Mouse (Mus musculus) T-cell, adult 2 months (primary cell): ENCODE measurements around the gene C2cd3.
A peak's percentile ranks its signal among the peaks of the same experiment; 100 is the strongest.

ENCODE experiments used
- DNase-seq: peaks from one replicate; pipeline ENCODE4 v3.0.0; 2022; ENCODE audit warnings: low spot score

Gene C2cd3

GRCm38 (mm10) chr7:100371495-100372451, at the start of gene C2cd3, which contains the start of gene Ppme1:
C2cd3 (plus strand) TSS chr7:100372233.
Ppme1 (minus strand) TSS chr7:100372307.
- DNase-seq, result peak; percentile 98

GRCm38 (mm10) chr7:100323721-100324120, 48.3 kb upstream of the C2cd3 start:
- no peak for DNase-seq

GRCm38 (mm10) chr7:100325482-100325881, 46.6 kb upstream of the C2cd3 start:
- DNase-seq, result peak; percentile 8

GRCm38 (mm10) chr7:100327514-100327913, 44.5 kb upstream of the C2cd3 start:
- DNase-seq, result no peak

- DNase-seq, result no peak
Measured at GRCm38 (mm10) chr7:100328636-100329035, 43.4 kb upstream of the C2cd3 start.

GRCm38 (mm10) chr7:100331269-100331668, 40.8 kb upstream of the C2cd3 start:
- no peak for DNase-seq

GRCm38 (mm10) chr7:100335921-100336320, 36.1 kb upstream of the C2cd3 start:
- DNase-seq, result no peak

GRCm38 (mm10) chr7:100354984-100355383, 17.0 kb upstream of the C2cd3 start:
- DNase-seq, result no peak

- no peak for DNase-seq
Measured at GRCm38 (mm10) chr7:100356324-100356723, 15.7 kb upstream of the C2cd3 start.

GRCm38 (mm10) chr7:100356768-100357167, 15.3 kb upstream of the C2cd3 start:
- no peak for DNase-seq

GRCm38 (mm10) chr7:100357856-100358255, 14.2 kb upstream of the C2cd3 start:
- DNase-seq, result no peak

- DNase-seq, result no peak
Measured at GRCm38 (mm10) chr7:100363162-100363561, 8.9 kb upstream of the C2cd3 start.

GRCm38 (mm10) chr7:100364888-100365287, 7.1 kb upstream of the C2cd3 start:
- DNase-seq, result no peak

- DNase-seq, result peak; percentile 19
Measured at GRCm38 (mm10) chr7:100372452-100372980, 483 bp downstream of the C2cd3 start.

GRCm38 (mm10) chr7:100378257-100378656, 6.2 kb downstream of the C2cd3 start:
- DNase-seq, result no peak

- DNase-seq, result no peak
Measured at GRCm38 (mm10) chr7:100381161-100381560, 9.1 kb downstream of the C2cd3 start.

- no peak for DNase-seq
Measured at GRCm38 (mm10) chr7:100383207-100383606, 11.2 kb downstream of the C2cd3 start.

GRCm38 (mm10) chr7:100388174-100388573, 16.1 kb downstream of the C2cd3 start:
- DNase-seq, result no peak

GRCm38 (mm10) chr7:100390166-100390565, 18.1 kb downstream of the C2cd3 start:
- DNase-seq, result no peak

GRCm38 (mm10) chr7:100392265-100392664, 20.2 kb downstream of the C2cd3 start:
- no peak for DNase-seq

GRCm38 (mm10) chr7:100399231-100399913, 27.3 kb downstream of the C2cd3 start:
- no peak for DNase-seq

- no peak for DNase-seq
Measured at GRCm38 (mm10) chr7:100400899-100401539, 29.0 kb downstream of the C2cd3 start.
